Mouse (Mus musculus): ENCODE measurements around the gene Aldh1b1. TPM values are rescaled to one million over a fixed set of nuclear protein-coding genes. Genes with fewer than 3 reads are reported as not detected.

The Aldh1b1 gene
- polyA plus RNA-seq, 1 experiment from 2014 or later: 3.0 TPM

GRCm38 (mm10) chr4:45765121-45765564, 33.7 kb upstream of the Aldh1b1 start:
- peaks cover 59% of the 10 kb centered on the region for H3K27me3 ChIP-seq
- H3K9me3 ChIP-seq: no peaks in the 10 kb centered on the region
- 4% methylated on average over 16 of the region's 16 CpGs for WGBS
- no peak overlapping the region for H3K4me3 ChIP-seq
- H3K27ac ChIP-seq: no peak overlapping the region
- peaks cover 47% of the 10 kb centered on the region for H3K4me1 ChIP-seq
- peak overlapping the region; percentile 28 for H3K4me2 ChIP-seq
- no peaks in the 10 kb centered on the region for H3K36me3 ChIP-seq
- no peak for ATAC-seq (ENCODE audit: insufficient number of reproducible peaks, low FRiP score, low TSS enrichment, low read depth)
- no peak overlapping the region for H3K9ac ChIP-seq

GRCm38 (mm10) chr4:45765565-45766201, 33.1 kb upstream of the Aldh1b1 start:
- Histone ChIP-seq H3K27me3 (peaks cover 64% of the 10 kb centered on the region), H3K9me3 (no peaks in the 10 kb centered on the region), H3K36me3 (no peaks in the 10 kb centered on the region), H3K27ac (no peak overlapping the region), H3K9ac (no peak overlapping the region), H3K4me1 (peaks cover 49% of the 10 kb centered on the region), H3K4me2 (peak overlapping the region; percentile 28), H3K4me3 (no peak overlapping the region)
- ATAC-seq (ENCODE audit: insufficient number of reproducible peaks, low FRiP score, low TSS enrichment, low read depth): no peak
- 6% methylated on average over 14 of the region's 18 CpGs for WGBS

- H3K9me3 ChIP-seq: no peaks in the 10 kb centered on the region
- peaks cover 49% of the 10 kb centered on the region for H3K4me1 ChIP-seq
- WGBS: 63% methylated on average over 7 of the region's 7 CpGs
- H3K36me3 ChIP-seq: no peaks in the 10 kb centered on the region
- ATAC-seq (ENCODE audit: insufficient number of reproducible peaks, low FRiP score, low TSS enrichment, low read depth): no peak
- no peak overlapping the region for H3K9ac ChIP-seq
- H3K4me2 ChIP-seq: no peak overlapping the region
- H3K4me3 ChIP-seq: no peak overlapping the region
- no peak overlapping the region for H3K27ac ChIP-seq
- H3K27me3 ChIP-seq: peaks cover 65% of the 10 kb centered on the region
Observed at GRCm38 (mm10) chr4:45766774-45767173, 32.0 kb upstream of the Aldh1b1 start.

GRCm38 (mm10) chr4:45767891-45768558, 30.8 kb upstream of the Aldh1b1 start:
- no peak overlapping the region for H3K9ac ChIP-seq
- WGBS: 34% methylated on average over 11 of the region's 11 CpGs
- peaks cover 47% of the 10 kb centered on the region for H3K4me1 ChIP-seq
- peaks cover 64% of the 10 kb centered on the region for H3K27me3 ChIP-seq
- H3K4me2 ChIP-seq: no peak overlapping the region
- no peak overlapping the region for H3K27ac ChIP-seq
- H3K36me3 ChIP-seq: no peaks in the 10 kb centered on the region
- ATAC-seq (ENCODE audit: insufficient number of reproducible peaks, low FRiP score, low TSS enrichment, low read depth): no peak; the same call in 1 of the 2 replicates
- no peak overlapping the region for H3K4me3 ChIP-seq
- no peaks in the 10 kb centered on the region for H3K9me3 ChIP-seq

GRCm38 (mm10) chr4:45769141-45769540, 29.7 kb upstream of the Aldh1b1 start:
- 59% methylated on average over 10 of the region's 10 CpGs for WGBS
- H3K27me3 ChIP-seq: peaks cover 57% of the 10 kb centered on the region
- H3K9ac ChIP-seq: no peak overlapping the region

GRCm38 (mm10) chr4:45769791-45770637, 28.8 kb upstream of the Aldh1b1 start:
- Histone ChIP-seq H3K27me3 (peaks cover 51% of the 10 kb centered on the region), H3K4me1 (peaks cover 27% of the 10 kb centered on the region), H3K9me3 (no peaks in the 10 kb centered on the region), H3K4me3 (no peak overlapping the region), H3K27ac (no peak overlapping the region), H3K36me3 (no peaks in the 10 kb centered on the region), H3K4me2 (no peak overlapping the region), H3K9ac (no peak overlapping the region)
- ATAC-seq (ENCODE audit: insufficient number of reproducible peaks, low FRiP score, low TSS enrichment, low read depth): no peak
- WGBS: 35% methylated on average over 10 of the region's 10 CpGs

More at GRCm38 (mm10) chr4:45769141-45769540, 29.7 kb upstream of the Aldh1b1 start:
- H3K9me3 ChIP-seq: no peaks in the 10 kb centered on the region
- H3K27ac ChIP-seq: no peak overlapping the region
- H3K36me3 ChIP-seq: no peaks in the 10 kb centered on the region
- no peak for ATAC-seq (ENCODE audit: insufficient number of reproducible peaks, low FRiP score, low TSS enrichment, low read depth)
- no peak overlapping the region for H3K4me3 ChIP-seq
- H3K4me2 ChIP-seq: no peak overlapping the region
- H3K4me1 ChIP-seq: peaks cover 36% of the 10 kb centered on the region

GRCm38 (mm10) chr4:45770638-45771033, 28.2 kb upstream of the Aldh1b1 start:
- Histone ChIP-seq H3K4me3 (no peak overlapping the region), H3K36me3 (no peaks in the 10 kb centered on the region), H3K27ac (no peak overlapping the region), H3K27me3 (peaks cover 45% of the 10 kb centered on the region), H3K4me1 (peaks cover 21% of the 10 kb centered on the region), H3K9ac (no peak overlapping the region), H3K9me3 (no peaks in the 10 kb centered on the region), H3K4me2 (no peak overlapping the region)
- ATAC-seq (ENCODE audit: insufficient number of reproducible peaks, low FRiP score, low TSS enrichment, low read depth): no peak
- WGBS: 33% methylated on average over 4 of the region's 4 CpGs

GRCm38 (mm10) chr4:45771173-45771572, 27.6 kb upstream of the Aldh1b1 start:
- Histone ChIP-seq H3K9me3 (no peaks in the 10 kb centered on the region), H3K36me3 (no peaks in the 10 kb centered on the region), H3K4me1 (peaks cover 16% of the 10 kb centered on the region), H3K4me2 (no peak overlapping the region), H3K4me3 (no peak overlapping the region), H3K27me3 (peaks cover 43% of the 10 kb centered on the region), H3K27ac (no peak overlapping the region), H3K9ac (no peak overlapping the region)
- no peak for ATAC-seq (ENCODE audit: insufficient number of reproducible peaks, low FRiP score, low TSS enrichment, low read depth)
- WGBS: 39% methylated on average over 8 of the region's 8 CpGs

- H3K36me3 ChIP-seq: no peaks in the 10 kb centered on the region
- peaks cover 12% of the 10 kb centered on the region for H3K4me1 ChIP-seq
- no peak for ATAC-seq (ENCODE audit: insufficient number of reproducible peaks, low FRiP score, low TSS enrichment, low read depth)
- no peak overlapping the region for H3K27ac ChIP-seq
- no peak overlapping the region for H3K9ac ChIP-seq
- peaks cover 39% of the 10 kb centered on the region for H3K27me3 ChIP-seq
- H3K4me2 ChIP-seq: no peak overlapping the region
- 3% methylated on average over 5 of the region's 5 CpGs for WGBS
- no peaks in the 10 kb centered on the region for H3K9me3 ChIP-seq
- no peak overlapping the region for H3K4me3 ChIP-seq
Observed at GRCm38 (mm10) chr4:45771619-45772018, 27.2 kb upstream of the Aldh1b1 start.

- Histone ChIP-seq H3K9ac (no peak overlapping the region), H3K27ac (no peak overlapping the region), H3K27me3 (no peaks in the 10 kb centered on the region), H3K4me2 (no peak overlapping the region), H3K4me3 (no peak overlapping the region), H3K4me1 (no peaks in the 10 kb centered on the region), H3K36me3 (no peaks in the 10 kb centered on the region), H3K9me3 (no peaks in the 10 kb centered on the region)
- WGBS: 51% methylated on average over 1 of the region's 1 CpGs
- ATAC-seq (ENCODE audit: insufficient number of reproducible peaks, low FRiP score, low TSS enrichment, low read depth): no peak
Observed at GRCm38 (mm10) chr4:45783671-45784070, 15.2 kb upstream of the Aldh1b1 start.

- Histone ChIP-seq H3K27me3 (no peaks in the 10 kb centered on the region), H3K36me3 (no peaks in the 10 kb centered on the region), H3K27ac (no peak overlapping the region), H3K4me2 (no peak overlapping the region), H3K4me3 (no peak overlapping the region), H3K9ac (no peak overlapping the region), H3K4me1 (no peaks in the 10 kb centered on the region), H3K9me3 (no peaks in the 10 kb centered on the region)
- ATAC-seq (ENCODE audit: insufficient number of reproducible peaks, low FRiP score, low TSS enrichment, low read depth): no peak
- 10% methylated on average over 2 of the region's 2 CpGs for WGBS
Observed at GRCm38 (mm10) chr4:45785959-45786358, 12.9 kb upstream of the Aldh1b1 start.

- H3K4me3 ChIP-seq: no peak overlapping the region
- no peak overlapping the region for H3K27ac ChIP-seq
- no peak overlapping the region for H3K4me2 ChIP-seq
- H3K27me3 ChIP-seq: no peaks in the 10 kb centered on the region
- no peak overlapping the region for H3K9ac ChIP-seq
- no peaks in the 10 kb centered on the region for H3K36me3 ChIP-seq
- no peak for ATAC-seq (ENCODE audit: insufficient number of reproducible peaks, low FRiP score, low TSS enrichment, low read depth)
- no peaks in the 10 kb centered on the region for H3K9me3 ChIP-seq
- 43% methylated on average over 4 of the region's 4 CpGs for WGBS
- no peaks in the 10 kb centered on the region for H3K4me1 ChIP-seq
Observed at GRCm38 (mm10) chr4:45786674-45787073, 12.1 kb upstream of the Aldh1b1 start.
